Mouse (Mus musculus) forebrain, embryonic 12.5 days (tissue): ENCODE measurements around the gene Copb1. TPM values are rescaled to one million over a fixed set of nuclear protein-coding genes. Genes with fewer than 3 reads are reported as not detected.
"Not testable (repeated sequence)": the region's sequence is repeated elsewhere in the genome, so short reads cannot be mapped to it uniquely, and the experiment has no call there.

Source experiments
- ATAC-seq: fragments of 200-750 bp; cut with Nextera tagmentation; 2 replicates; pipeline ENCODE4 v1.8.0; 2017; ENCODE audit warnings: moderate TSS enrichment; ENCODE audit not compliant: low FRiP score
- H3K27ac ChIP-seq: fragments of 300-500 bp; sonication (generic); 2 replicates; pipeline ENCODE4 v1.5.1; 2016; ENCODE audit warnings: mild to moderate bottlenecking
- H3K27me3 ChIP-seq: fragments of 300-500 bp; sonication (generic); 2 replicates; pipeline ENCODE4 v1.6.1; 2016; ENCODE audit warnings: mild to moderate bottlenecking
- H3K36me3 ChIP-seq: fragments of 300-500 bp; sonication (generic); replicated peaks from 2 replicates; pipeline ENCODE4 v1.6.1; 2016; ENCODE audit warnings: mild to moderate bottlenecking
- H3K4me1 ChIP-seq: fragments of 300-500 bp; sonication (generic); 2 replicates; pipeline ENCODE4 v1.6.1; 2016
- H3K4me2 ChIP-seq: fragments of 300-500 bp; sonication (generic); 2 replicates; pipeline ENCODE4 v1.6.1; 2016; ENCODE audit warnings: mild to moderate bottlenecking, moderate library complexity
- H3K4me3 ChIP-seq: fragments of 300-500 bp; sonication (generic); replicated peaks from 2 replicates; pipeline ENCODE4 v1.5.1; 2016; ENCODE audit warnings: mild to moderate bottlenecking
- H3K9ac ChIP-seq: fragments of 300-500 bp; sonication (generic); 2 replicates; pipeline ENCODE4 v1.6.1; 2016; ENCODE audit warnings: mild to moderate bottlenecking
- H3K9me3 ChIP-seq: fragments of 300-500 bp; sonication (generic); 2 replicates; pipeline ENCODE4 v1.6.1; 2016
- WGBS: fragments of 180-500 bp; shearing (Covaris S2); methylation state at CpG from one replicate; pipeline ENCODE4 v1.1.7; 2016; 5-methylcytosine and 5-hydroxymethylcytosine counted together
- polyA plus RNA-seq: library from polyadenylated mRNA; unstranded; fragments of >200 nt; fragmentation: Nextera tagmentation; extraction: Ambion mirVana; gene quantifications from 2 replicates; pipeline ENCODE4 v1.2.1, GENCODE M21; 2016

Copb1 gene
- polyA plus RNA-seq, 1 experiment from 2014 or later = 97.3 TPM

GRCm38 (mm10) chr7:114209841-114210240, 44.7 kb downstream of the Copb1 start:
- no peaks in the 10 kb centered on the region for H3K9me3 ChIP-seq
- no peaks in the 10 kb centered on the region for H3K4me1 ChIP-seq
- H3K36me3 ChIP-seq = peaks cover 15% of the 10 kb centered on the region; the same call in 1 of the 2 replicates
- H3K4me2 ChIP-seq = no peak overlapping the region
- WGBS = 97% methylated on average over 1 of the region's 1 CpGs
- H3K27me3 ChIP-seq = no peaks in the 10 kb centered on the region
- no peak overlapping the region for H3K4me3 ChIP-seq
- no peak for ATAC-seq
- H3K27ac ChIP-seq = no peak overlapping the region
- H3K9ac ChIP-seq = no peak overlapping the region

- Histone ChIP-seq H3K4me2 (no peak overlapping the region), H3K36me3 (no peaks in the 10 kb centered on the region), H3K4me3 (no peak overlapping the region), H3K9ac (no peak overlapping the region), H3K27me3 (no peaks in the 10 kb centered on the region), H3K4me1 (no peaks in the 10 kb centered on the region), H3K9me3 (no peaks in the 10 kb centered on the region), H3K27ac (no peak overlapping the region)
- 79% methylated on average over 9 of the region's 9 CpGs for WGBS
- no peak for ATAC-seq
Observed at GRCm38 (mm10) chr7:114203491-114204359, 50.8 kb downstream of the Copb1 start.

DNA sequence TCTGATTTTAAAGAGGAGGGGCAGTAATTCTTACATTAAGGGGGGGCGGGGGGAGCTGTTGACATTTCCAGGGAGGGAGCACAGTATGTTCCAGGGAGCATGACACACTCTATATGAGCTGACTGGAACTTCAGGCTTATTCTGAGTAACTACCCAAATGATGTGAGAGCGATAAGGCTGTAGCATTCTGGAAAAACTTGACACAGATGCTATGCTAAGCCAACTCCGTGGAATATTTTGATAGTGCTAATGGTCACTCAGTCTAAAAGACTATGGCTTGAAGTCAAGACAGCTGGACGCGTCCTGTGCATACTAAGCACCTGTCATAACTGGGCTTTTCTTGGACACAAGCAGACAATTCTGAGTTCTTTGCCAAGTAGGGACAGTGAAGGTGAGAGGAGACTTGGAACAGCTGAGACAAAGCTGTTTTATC, 51.5 kb downstream of the Copb1 start:
- WGBS = 81% methylated on average over 5 of the region's 5 CpGs
- ATAC-seq = no peak

DNA sequence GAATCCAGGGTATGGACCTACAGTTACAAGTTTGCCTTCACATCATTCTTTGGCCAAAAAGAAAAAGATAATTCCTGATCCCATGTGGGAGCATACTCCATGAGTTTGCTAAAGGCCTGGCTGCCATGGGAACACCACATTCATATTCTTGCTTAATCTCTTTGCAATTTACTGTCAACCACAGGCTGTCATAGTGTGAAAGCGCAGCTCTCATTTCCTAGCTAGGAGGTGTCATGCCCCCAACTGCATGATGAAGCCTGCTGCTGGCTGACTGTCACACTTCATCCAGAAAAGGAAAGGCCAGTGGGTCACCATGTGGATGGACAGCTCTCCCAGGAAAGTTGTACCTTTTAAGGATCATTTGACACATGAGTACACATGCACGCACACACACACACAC, 53.9 kb downstream of the Copb1 start:
- Histone ChIP-seq H3K27me3 (no peaks in the 10 kb centered on the region), H3K4me2 (no peak overlapping the region), H3K27ac (no peak overlapping the region), H3K9ac (no peak overlapping the region), H3K4me3 (no peak overlapping the region), H3K36me3 (no peaks in the 10 kb centered on the region), H3K9me3 (no peaks in the 10 kb centered on the region), H3K4me1 (no peaks in the 10 kb centered on the region)
- no peak for ATAC-seq
- WGBS = 82% methylated on average over 2 of the region's 2 CpGs

More for the DNA sequence above, 51.5 kb downstream of the Copb1 start:
- Histone ChIP-seq H3K4me3 (no peak overlapping the region), H3K9me3 (no peaks in the 10 kb centered on the region), H3K9ac (no peak overlapping the region), H3K27me3 (no peaks in the 10 kb centered on the region), H3K36me3 (no peaks in the 10 kb centered on the region), H3K4me1 (no peaks in the 10 kb centered on the region), H3K27ac (no peak overlapping the region), H3K4me2 (no peak overlapping the region)

GRCm38 (mm10) chr7:114199428-114200110, 54.9 kb downstream of the Copb1 start:
- no peaks in the 10 kb centered on the region for H3K36me3 ChIP-seq
- H3K9me3 ChIP-seq = no peaks in the 10 kb centered on the region
- no peak overlapping the region for H3K4me3 ChIP-seq
- no peak for ATAC-seq
- H3K4me1 ChIP-seq = no peaks in the 10 kb centered on the region
- H3K27ac ChIP-seq = no peak overlapping the region
- H3K9ac ChIP-seq = no peak overlapping the region
- H3K27me3 ChIP-seq = no peaks in the 10 kb centered on the region
- 85% methylated on average over 3 of the region's 3 CpGs for WGBS
- no peak overlapping the region for H3K4me2 ChIP-seq

- no peaks in the 10 kb centered on the region for H3K27me3 ChIP-seq
Observed at GRCm38 (mm10) chr7:114198252-114198651, 56.3 kb downstream of the Copb1 start.

DNA sequence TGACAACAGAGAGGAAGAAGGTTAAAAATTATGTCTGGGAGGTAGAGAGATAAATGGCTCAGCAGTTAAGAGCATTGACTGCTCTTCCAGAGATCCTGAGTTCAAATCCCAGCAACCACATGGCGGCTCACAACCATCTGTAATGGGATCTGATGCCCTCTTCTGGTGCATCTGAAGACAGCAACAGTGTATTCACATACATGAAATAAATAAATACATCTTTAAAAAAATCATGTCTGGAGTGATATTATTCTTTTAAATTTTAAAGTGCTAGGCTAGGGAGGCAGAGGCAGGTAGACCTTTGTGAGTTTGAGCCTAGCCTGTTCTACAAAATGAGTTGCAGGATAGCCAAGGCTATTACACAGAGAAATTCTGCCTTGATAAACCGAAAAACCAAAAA, 57.9 kb downstream of the Copb1 start:
- H3K9me3 ChIP-seq, H3K9ac ChIP-seq, H3K4me2 ChIP-seq, H3K4me3 ChIP-seq, H3K27ac ChIP-seq, H3K27me3 ChIP-seq, H3K4me1 ChIP-seq, H3K36me3 ChIP-seq, ATAC-seq: not testable (repeated sequence)
- 73% methylated on average over 2 of the region's 2 CpGs for WGBS

More at GRCm38 (mm10) chr7:114198252-114198651, 56.3 kb downstream of the Copb1 start:
- Histone ChIP-seq H3K4me2 (no peak overlapping the region), H3K36me3 (no peaks in the 10 kb centered on the region), H3K9me3 (no peaks in the 10 kb centered on the region), H3K27ac (no peak overlapping the region), H3K9ac (no peak overlapping the region), H3K4me1 (no peaks in the 10 kb centered on the region), H3K4me3 (no peak overlapping the region)
- 97% methylated on average over 1 of the region's 1 CpGs for WGBS
- ATAC-seq = no peak

- H3K27ac ChIP-seq, H3K36me3 ChIP-seq, H3K9me3 ChIP-seq, ATAC-seq, H3K27me3 ChIP-seq, H3K9ac ChIP-seq, H3K4me2 ChIP-seq, H3K4me3 ChIP-seq, H3K4me1 ChIP-seq: not testable (repeated sequence)
- 89% methylated on average over 2 of the region's 2 CpGs for WGBS
Observed at GRCm38 (mm10) chr7:114194788-114195187, 59.7 kb downstream of the Copb1 start.

- Histone ChIP-seq H3K9me3 (no peaks in the 10 kb centered on the region), H3K9ac (no peak overlapping the region), H3K4me3 (no peak overlapping the region), H3K36me3 (no peaks in the 10 kb centered on the region), H3K4me1 (no peaks in the 10 kb centered on the region), H3K27ac (no peak overlapping the region), H3K27me3 (no peaks in the 10 kb centered on the region), H3K4me2 (no peak overlapping the region)
- 92% methylated on average over 4 of the region's 4 CpGs for WGBS
- no peak for ATAC-seq
Observed at GRCm38 (mm10) chr7:114194224-114194623, 60.3 kb downstream of the Copb1 start.

DNA sequence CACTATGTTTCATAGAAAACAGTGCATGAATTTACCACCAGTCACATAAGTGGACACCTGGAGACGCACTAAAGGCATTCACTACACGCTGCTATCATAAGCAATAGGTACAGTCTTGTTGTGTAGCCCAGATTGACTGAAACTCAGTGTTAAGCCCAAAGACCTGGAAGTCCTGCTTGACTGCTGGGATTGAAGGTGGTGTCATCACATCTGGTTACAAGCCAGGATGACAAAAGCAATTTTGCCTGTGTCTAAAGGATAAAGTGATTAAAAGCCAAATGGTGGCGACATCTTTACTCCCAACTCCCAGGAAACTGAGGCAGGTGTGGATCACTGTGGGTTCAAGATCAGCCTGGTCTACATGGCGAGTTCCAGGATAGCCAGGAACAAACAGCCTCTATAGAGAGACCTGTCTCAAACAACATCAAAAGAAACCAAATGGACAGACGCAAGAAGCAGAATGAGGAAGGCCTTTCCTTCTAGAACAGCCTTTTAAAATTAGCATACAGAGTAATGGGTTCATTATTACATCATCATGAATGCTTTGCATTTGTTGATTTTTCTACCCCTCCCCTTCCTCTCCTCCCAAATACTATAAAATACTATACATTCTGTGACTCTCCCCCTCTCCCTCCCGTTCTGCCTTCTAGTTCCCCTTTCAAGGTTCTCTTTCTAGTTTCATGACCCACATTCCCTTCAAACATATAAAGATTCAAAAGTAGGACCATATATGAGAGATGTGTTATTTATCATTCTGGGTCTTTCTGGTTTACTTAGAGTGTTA, 61.0 kb downstream of the Copb1 start:
- Histone ChIP-seq H3K27me3 (no peaks in the 10 kb centered on the region), H3K9ac (no peak overlapping the region), H3K27ac (no peak overlapping the region), H3K4me1 (no peaks in the 10 kb centered on the region), H3K4me3 (no peak overlapping the region), H3K36me3 (no peaks in the 10 kb centered on the region), H3K4me2 (no peak overlapping the region), H3K9me3 (no peaks in the 10 kb centered on the region)
- WGBS = 88% methylated on average over 6 of the region's 6 CpGs
- ATAC-seq = no peak

GRCm38 (mm10) chr7:114192581-114192980, 61.9 kb downstream of the Copb1 start:
- Histone ChIP-seq H3K27ac (no peak overlapping the region), H3K4me2 (no peak overlapping the region), H3K4me1 (no peaks in the 10 kb centered on the region), H3K9me3 (no peaks in the 10 kb centered on the region), H3K27me3 (no peaks in the 10 kb centered on the region), H3K4me3 (no peak overlapping the region), H3K36me3 (no peaks in the 10 kb centered on the region), H3K9ac (no peak overlapping the region)
- no peak for ATAC-seq
- 49% methylated on average over 3 of the region's 3 CpGs for WGBS

GRCm38 (mm10) chr7:114183416-114183815, 71.1 kb downstream of the Copb1 start:
- Histone ChIP-seq H3K4me1 (no peaks in the 10 kb centered on the region), H3K9ac (no peak overlapping the region), H3K9me3 (no peaks in the 10 kb centered on the region), H3K27me3 (no peaks in the 10 kb centered on the region), H3K4me2 (no peak overlapping the region), H3K27ac (no peak overlapping the region), H3K4me3 (no peak overlapping the region), H3K36me3 (no peaks in the 10 kb centered on the region)
- no peak for ATAC-seq
- WGBS = 79% methylated on average over 6 of the region's 6 CpGs
